Mouse (Mus musculus) adipocyte (in vitro differentiated cells): ENCODE results near the gene Gm28308.

Experiments used
- DNase-seq: peaks from one replicate; pipeline ENCODE4 v3.0.0-alpha.2; 2016; ENCODE audit warnings: low spot score

The Gm28308 gene

GRCm38 (mm10) chr6:52156551-52157200 is 56.5 kb downstream of the Gm28308 start:
- DNase-seq = no peak

DNA sequence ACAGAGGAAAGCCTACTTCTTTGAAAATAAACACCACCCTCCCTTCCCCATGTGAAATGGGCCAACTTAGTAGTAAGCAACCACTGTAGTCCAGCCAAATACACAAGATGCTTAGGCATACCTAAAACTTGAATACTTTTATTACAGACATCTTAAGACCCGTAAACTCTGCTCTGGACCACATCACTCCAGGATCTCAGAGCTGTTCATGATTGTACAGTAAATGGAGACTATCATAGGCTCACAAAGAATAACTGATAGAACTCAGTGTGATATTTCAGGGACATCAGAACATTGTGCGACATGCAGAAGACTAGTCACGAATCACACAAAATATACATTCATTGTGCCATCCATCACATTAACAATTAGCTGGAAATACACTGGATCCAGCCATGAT is 57.7 kb downstream of the Gm28308 start:
- DNase-seq = no peak

DNA sequence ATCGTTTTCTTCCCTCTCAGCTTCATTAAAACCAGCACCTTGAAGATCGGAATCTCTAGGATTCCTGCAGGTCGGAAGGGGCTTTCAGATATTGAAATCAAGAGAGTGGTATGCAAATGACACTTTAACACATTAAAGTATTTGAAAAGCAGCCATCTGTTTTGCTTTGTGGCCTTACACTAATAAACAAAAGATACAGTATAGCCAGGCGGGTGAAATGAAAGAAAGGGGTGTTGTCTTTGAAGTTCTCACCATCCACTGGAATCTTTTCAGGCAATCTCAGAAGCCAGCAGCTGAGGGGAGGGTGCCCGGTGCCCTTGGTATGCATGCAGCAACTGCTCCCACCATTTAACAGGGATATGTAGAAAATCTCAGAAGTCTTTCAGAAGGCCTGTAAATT is 59.1 kb downstream of the Gm28308 start:
- no peak for DNase-seq

- DNase-seq = no peak
Measured at GRCm38 (mm10) chr6:52153270-52153669, 59.9 kb downstream of the Gm28308 start.

DNA sequence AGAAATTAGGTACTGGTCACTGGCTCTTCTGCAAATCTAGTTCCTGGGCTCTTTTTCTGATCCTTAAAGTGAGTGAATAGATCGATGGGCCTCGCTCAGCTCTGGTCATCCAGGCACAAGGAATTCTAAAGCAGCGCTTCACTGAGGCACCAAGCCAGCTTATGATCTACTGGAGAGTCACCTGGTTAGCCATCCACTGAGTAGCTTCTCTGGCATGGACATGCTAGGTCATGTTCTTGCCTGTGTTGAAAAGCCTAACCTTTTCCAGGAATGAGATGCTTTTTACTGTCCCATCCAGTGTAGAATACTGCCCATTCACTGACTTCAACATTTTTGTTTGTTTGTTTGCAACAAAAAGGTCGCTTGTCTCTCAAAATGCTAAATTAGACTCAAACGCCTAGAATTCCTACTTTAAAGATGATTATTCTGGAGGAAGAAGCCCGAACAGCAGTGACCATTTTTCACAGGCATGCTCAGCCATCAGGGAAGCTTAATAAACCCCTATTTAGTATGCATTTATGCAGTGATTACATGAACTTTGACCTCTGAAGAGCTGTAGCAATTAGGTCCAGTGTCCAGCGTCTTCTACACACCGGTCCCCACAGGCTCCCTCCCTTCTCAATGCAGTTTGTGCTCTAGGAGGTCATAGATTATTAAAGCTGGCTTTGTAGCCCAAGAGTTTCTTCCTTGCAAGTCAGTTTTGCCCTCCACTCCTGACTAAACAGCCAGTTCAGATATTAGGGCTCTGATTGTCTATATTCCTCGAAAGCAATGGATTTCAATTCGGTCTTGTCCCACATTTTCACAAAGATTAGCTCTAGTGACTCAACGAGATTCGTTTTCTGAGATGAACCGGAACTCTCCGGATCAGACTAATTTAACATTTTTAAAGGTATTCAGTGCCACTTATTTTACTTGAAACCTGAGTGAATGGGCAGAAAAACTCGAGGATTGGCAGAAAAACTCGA is 60.6 kb downstream of the Gm28308 start:
- no peak for DNase-seq

GRCm38 (mm10) chr6:52151571-52151970 is 61.6 kb downstream of the Gm28308 start:
- no peak for DNase-seq

DNA sequence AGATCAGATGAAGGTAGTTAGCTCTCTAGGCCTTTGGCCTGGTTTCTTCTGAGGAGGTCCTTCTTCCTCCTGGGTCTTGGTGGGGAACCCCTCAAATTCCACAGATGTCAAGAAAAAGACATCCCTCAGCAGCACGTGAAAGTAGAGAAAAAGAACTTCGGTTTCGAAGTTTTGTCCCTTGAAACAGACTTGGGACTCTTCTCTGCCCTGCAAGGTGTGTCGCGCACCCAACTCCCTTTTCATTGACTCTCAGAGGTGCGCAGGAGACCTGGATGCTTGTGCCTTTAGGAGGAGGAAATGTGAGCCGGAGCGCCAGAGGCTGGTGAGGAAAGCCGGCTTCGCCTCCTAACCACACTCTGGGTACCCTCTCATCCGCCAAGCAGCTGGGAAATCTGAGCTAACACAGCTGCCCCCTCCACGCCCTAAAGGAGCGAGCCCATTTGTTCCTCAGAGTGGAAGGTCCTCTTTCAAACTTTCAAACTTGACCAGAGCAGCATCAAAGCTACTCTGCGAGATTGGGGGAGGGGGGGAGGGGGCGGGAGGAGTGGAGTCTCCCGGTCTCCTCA is 62.7 kb downstream of the Gm28308 start:
- no peak for DNase-seq

DNA sequence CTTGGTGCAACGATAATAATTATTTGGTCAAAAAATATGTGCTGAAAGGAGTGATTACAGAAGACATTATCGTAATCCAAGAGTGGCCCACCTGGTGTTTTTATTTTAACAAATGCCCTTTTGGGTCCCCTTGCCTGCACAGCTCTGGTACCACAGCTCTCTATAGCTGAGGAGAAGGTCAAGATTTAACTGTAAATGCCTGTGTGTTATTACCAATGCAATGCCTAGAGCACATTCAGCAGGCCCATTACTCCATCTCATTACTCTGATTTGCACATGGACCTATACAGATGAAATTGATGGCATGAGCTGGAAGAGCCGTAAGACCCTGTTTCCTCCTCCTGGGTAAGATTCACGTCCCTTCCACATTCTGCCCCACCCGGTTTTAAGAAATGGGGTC is 74.0 kb downstream of the Gm28308 start:
- no peak for DNase-seq

GRCm38 (mm10) chr6:52138576-52138975 is 74.6 kb downstream of the Gm28308 start:
- DNase-seq = no peak

DNA sequence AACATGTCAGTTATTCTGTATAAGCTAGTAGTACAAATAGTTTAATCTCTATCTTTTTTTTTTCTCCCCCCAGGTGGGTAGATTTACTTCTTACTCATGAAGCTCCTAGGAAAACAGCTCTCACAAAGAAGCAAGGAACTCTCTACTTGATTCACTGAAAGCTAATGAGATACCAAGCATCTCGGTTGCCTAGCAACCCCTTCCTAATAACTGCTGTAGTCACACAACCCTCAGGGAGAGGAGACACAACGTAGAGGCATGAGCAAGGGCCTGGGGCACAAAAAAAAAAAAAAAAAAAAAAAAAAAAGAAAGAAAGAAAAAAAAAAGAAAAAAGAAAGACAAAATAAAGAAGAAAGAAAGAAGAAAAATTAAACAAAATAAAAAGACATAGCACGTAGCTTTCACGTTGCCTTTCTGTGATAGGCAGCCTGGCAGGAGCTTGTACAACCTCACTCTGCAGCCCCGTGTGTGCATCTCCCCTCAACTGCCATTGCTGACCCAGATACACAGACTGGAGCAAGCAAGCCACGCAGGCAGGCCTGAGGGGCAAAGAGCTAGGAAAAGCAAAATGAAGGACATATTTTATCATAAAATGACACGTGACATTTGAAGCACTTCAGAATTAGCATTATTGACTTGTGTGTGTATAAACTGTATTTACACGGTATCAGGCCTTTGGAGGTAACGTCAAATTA is 75.2 kb downstream of the Gm28308 start:
- no peak for DNase-seq

DNA sequence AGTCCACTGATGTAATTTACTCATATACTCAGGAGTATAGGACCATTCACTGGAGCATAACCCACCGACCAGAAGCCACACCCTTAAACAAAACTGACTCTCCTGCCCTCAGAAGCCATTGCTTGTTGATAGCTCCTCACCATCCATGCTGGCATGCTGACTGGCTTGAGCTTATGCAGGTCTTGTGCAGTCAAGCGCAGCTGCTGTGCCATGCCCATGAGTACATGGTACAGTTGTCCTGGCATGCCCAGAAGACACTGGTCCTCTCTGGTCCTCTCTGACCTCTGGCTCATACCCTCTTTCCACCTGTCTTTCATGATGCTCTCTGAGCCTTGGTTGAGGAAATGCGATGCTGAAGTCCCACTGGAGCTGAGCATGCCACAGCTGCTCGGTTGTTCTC is 89.5 kb downstream of the Gm28308 start:
- DNase-seq = no peak

GRCm38 (mm10) chr6:52121173-52121572 is 92.0 kb downstream of the Gm28308 start:
- DNase-seq = no peak

GRCm38 (mm10) chr6:52118903-52119635 is 94.1 kb downstream of the Gm28308 start:
- DNase-seq = no peak

- no peak for DNase-seq
Measured at GRCm38 (mm10) chr6:52115899-52116298, 97.2 kb downstream of the Gm28308 start.
